Mouse (Mus musculus): Measurements from ENCODE around the gene Med7.
"Not testable (repeated sequence)": the region's sequence is repeated elsewhere in the genome, so short reads cannot be mapped to it uniquely, and the experiment has no call there.

Gene Med7

GRCm38 (mm10) chr11:46428131-46428530, 8.6 kb upstream of the Med7 start:
- not testable (repeated sequence) for DNase-seq (ENCODE audit: low read depth, low spot score)

GRCm38 (mm10) chr11:46430123-46430522, 6.6 kb upstream of the Med7 start:
- DNase-seq (ENCODE audit: low read depth, low spot score), result no peak

GRCm38 (mm10) chr11:46431129-46431528, 5.6 kb upstream of the Med7 start:
- peak; percentile 42 for DNase-seq (ENCODE audit: low read depth, low spot score)

- no peak for DNase-seq (ENCODE audit: low read depth, low spot score)
Measured at GRCm38 (mm10) chr11:46435363-46435762, 1.4 kb upstream of the Med7 start.

GRCm38 (mm10) chr11:46437459-46438000, 805 bp downstream of the Med7 start:
- no peak for DNase-seq (ENCODE audit: low read depth, low spot score)

GRCm38 (mm10) chr11:46439005-46439543, 2.3 kb downstream of the Med7 start:
- no peak for DNase-seq (ENCODE audit: low read depth, low spot score)

GRCm38 (mm10) chr11:46441774-46442173, 5.0 kb downstream of the Med7 start:
- no peak for DNase-seq (ENCODE audit: low read depth, low spot score)

GRCm38 (mm10) chr11:46443152-46443551, 6.4 kb downstream of the Med7 start:
- DNase-seq (ENCODE audit: low read depth, low spot score), result no peak

- DNase-seq (ENCODE audit: low read depth, low spot score), result no peak
Measured at GRCm38 (mm10) chr11:46443979-46444378, 7.3 kb downstream of the Med7 start.

- DNase-seq (ENCODE audit: low read depth, low spot score), result no peak
Measured at GRCm38 (mm10) chr11:46446150-46446549, 9.4 kb downstream of the Med7 start.

- DNase-seq (ENCODE audit: low read depth, low spot score), result no peak
Measured at GRCm38 (mm10) chr11:46447644-46448484, 11.1 kb downstream of the Med7 start.

- DNase-seq (ENCODE audit: low read depth, low spot score), result no peak
Measured at GRCm38 (mm10) chr11:46449461-46450080, 12.8 kb downstream of the Med7 start.

- DNase-seq (ENCODE audit: low read depth, low spot score), result no peak
Measured at GRCm38 (mm10) chr11:46454453-46455045, 17.8 kb downstream of the Med7 start, which contains the start of gene Havcr2. Havcr2 (plus strand) TSS chr11:46454935.

GRCm38 (mm10) chr11:46459960-46460359, 23.2 kb downstream of the Med7 start:
- DNase-seq (ENCODE audit: low read depth, low spot score), result no peak

- no peak for DNase-seq (ENCODE audit: low read depth, low spot score)
Measured at GRCm38 (mm10) chr11:46461362-46461761, 24.6 kb downstream of the Med7 start.

GRCm38 (mm10) chr11:46461931-46462330, 25.2 kb downstream of the Med7 start:
- DNase-seq (ENCODE audit: low read depth, low spot score), result no peak

GRCm38 (mm10) chr11:46466878-46467277, 30.2 kb downstream of the Med7 start:
- DNase-seq (ENCODE audit: low read depth, low spot score), result no peak

GRCm38 (mm10) chr11:46474220-46474619, 37.5 kb downstream of the Med7 start:
- DNase-seq (ENCODE audit: low read depth, low spot score), result no peak

GRCm38 (mm10) chr11:46479311-46479710, 42.6 kb downstream of the Med7 start:
- DNase-seq (ENCODE audit: low read depth, low spot score), result no peak

- no peak for DNase-seq (ENCODE audit: low read depth, low spot score)
Measured at GRCm38 (mm10) chr11:46480517-46480916, 43.8 kb downstream of the Med7 start.

- no peak for DNase-seq (ENCODE audit: low read depth, low spot score)
Measured at GRCm38 (mm10) chr11:46488231-46488630, 51.5 kb downstream of the Med7 start.

- no peak for DNase-seq (ENCODE audit: low read depth, low spot score)
Measured at GRCm38 (mm10) chr11:46488650-46489049, 51.9 kb downstream of the Med7 start.
